Mouse (Mus musculus) embryonic facial prominence, embryonic 14.5 days (tissue): ENCODE measurements at regions not wholly inside any gene's neighbourhood (a gene's known extent, or its start where the extent isn't known, plus 50 kb on each side); places are given as distances from the start of the nearest gene placed in this dataset.

ENCODE experiments used
- ATAC-seq: fragments of 200-750 bp; cut with Nextera tagmentation; 2 replicates; pipeline ENCODE4 v1.8.0; 2017; ENCODE audit warnings: low read depth, moderate number of reproducible peaks, moderate TSS enrichment
- DNase-seq: peaks from one replicate; pipeline ENCODE4 v3.0.0-alpha.2; 2015; ENCODE audit warnings: low spot score
- H3K27ac ChIP-seq: fragments of 300-500 bp; sonication (generic); replicated peaks from 2 replicates; pipeline ENCODE4 v1.5.1; 2014; ENCODE audit warnings: low read depth, mild to moderate bottlenecking, low read length, moderate library complexity
- H3K27me3 ChIP-seq: fragments of 300-500 bp; sonication (generic); replicated peaks from 2 replicates; pipeline ENCODE4 v1.6.1; 2014; ENCODE audit warnings: low read length; ENCODE audit not compliant: control insufficient read depth, insufficient read depth
- H3K36me3 ChIP-seq: fragments of 300-500 bp; sonication (generic); 2 replicates; pipeline ENCODE4 v1.6.1; 2014; ENCODE audit warnings: low read length, mixed read lengths; ENCODE audit not compliant: control insufficient read depth, insufficient read depth
- H3K4me1 ChIP-seq: fragments of 300-500 bp; sonication (generic); 2 replicates; pipeline ENCODE4 v1.6.1; 2014; ENCODE audit warnings: antibody characterized with exemption, low read length; ENCODE audit not compliant: control insufficient read depth, insufficient read depth
- H3K4me2 ChIP-seq: fragments of 300-500 bp; sonication (generic); 2 replicates; pipeline ENCODE4 v1.6.1; 2014; ENCODE audit warnings: low read depth, mild to moderate bottlenecking, low read length, moderate library complexity, mixed read lengths
- H3K4me3 ChIP-seq: fragments of 300-500 bp; sonication (generic); 2 replicates; pipeline ENCODE4 v1.5.1; 2014; ENCODE audit warnings: low read depth, mild to moderate bottlenecking, low read length
- H3K9ac ChIP-seq: fragments of 300-500 bp; sonication (generic); 2 replicates; pipeline ENCODE4 v1.6.1; 2014; ENCODE audit warnings: low read depth, mild to moderate bottlenecking, low read length, moderate library complexity, mixed read lengths
- H3K9me3 ChIP-seq: fragments of 300-500 bp; sonication (generic); 2 replicates; pipeline ENCODE4 v1.6.1; 2016; ENCODE audit warnings: low read length; ENCODE audit not compliant: control insufficient read depth
- WGBS: fragments of 180-500 bp; shearing (Covaris S2); extraction: QIAGEN DNeasy Blood & Tissue Kit; methylation state at CpG from one replicate; pipeline ENCODE4 v1.1.7; 2014; 5-methylcytosine and 5-hydroxymethylcytosine counted together

DNA sequence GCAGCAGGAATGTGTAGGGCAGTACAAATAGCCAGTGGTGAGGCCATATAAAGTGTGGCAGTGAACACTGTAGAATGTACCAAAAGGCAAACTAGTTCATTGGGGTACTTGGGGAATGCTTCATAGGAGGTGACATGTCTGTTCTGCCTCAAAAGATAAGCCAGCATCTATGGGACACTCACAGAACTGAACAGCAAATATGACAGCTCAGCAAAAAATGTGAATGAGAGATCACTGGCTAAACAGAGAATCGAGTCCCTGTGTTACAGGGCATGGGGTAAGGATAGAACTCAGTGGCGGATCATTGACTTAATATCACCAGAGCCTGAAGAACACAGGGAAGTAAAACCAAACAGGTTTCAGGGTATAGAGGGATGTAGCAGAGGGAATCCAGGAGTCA lies 346.1 kb upstream of the Gm765 start:
- WGBS, result 91% methylated on average over 2 of the region's 2 CpGs
- no peak overlapping the region for H3K4me3 ChIP-seq
- H3K27me3 ChIP-seq, result no peaks in the 10 kb centered on the region
- H3K36me3 ChIP-seq, result no peaks in the 10 kb centered on the region
- H3K4me2 ChIP-seq, result no peak overlapping the region
- H3K9me3 ChIP-seq, result no peaks in the 10 kb centered on the region
- no peak overlapping the region for H3K9ac ChIP-seq
- ATAC-seq (no peak), DNase-seq (no peak)
- no peak overlapping the region for H3K27ac ChIP-seq
- H3K4me1 ChIP-seq, result peaks cover 4% of the 10 kb centered on the region; the same call in 1 of the 2 replicates

DNA sequence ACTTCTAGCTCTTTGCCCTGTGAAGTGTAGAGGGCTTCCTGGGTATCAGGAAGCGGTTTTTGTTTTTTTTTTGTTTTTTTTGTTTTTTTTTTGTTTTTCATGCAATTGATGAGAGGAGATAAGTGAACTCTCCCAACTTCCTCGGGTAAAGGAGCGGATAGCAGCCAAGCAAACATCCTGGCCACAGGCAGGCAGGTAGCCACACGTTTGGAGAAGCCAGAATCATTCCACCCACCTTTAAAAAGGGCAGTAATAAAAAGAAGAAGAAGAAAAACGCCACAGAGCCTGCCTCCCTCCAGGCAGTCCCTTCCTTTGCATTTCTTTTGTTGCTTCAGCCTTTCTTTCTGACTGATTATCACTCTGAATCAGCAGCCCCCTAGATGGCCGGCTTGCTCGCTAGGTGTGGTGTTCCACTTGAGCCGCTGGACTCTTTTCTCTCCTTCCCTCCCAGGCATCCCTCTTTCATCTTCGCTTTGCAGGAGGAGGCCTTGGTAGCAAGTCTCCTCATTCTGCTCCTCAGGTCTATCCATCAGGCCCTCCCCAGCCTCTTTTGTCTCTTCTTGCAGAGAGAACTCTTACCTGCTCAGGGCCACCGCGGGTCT lies 323.9 kb upstream of the Gm765 start:
- H3K36me3 ChIP-seq, result no peaks in the 10 kb centered on the region
- WGBS, result 20% methylated on average over 11 of the region's 11 CpGs
- H3K4me1 ChIP-seq, result no peaks in the 10 kb centered on the region
- H3K9ac ChIP-seq, result no peak overlapping the region
- ATAC-seq (no peak), DNase-seq (no peak)
- no peak overlapping the region for H3K4me2 ChIP-seq
- H3K27me3 ChIP-seq, result no peaks in the 10 kb centered on the region
- H3K27ac ChIP-seq, result no peak overlapping the region
- peaks cover 15% of the 10 kb centered on the region; the same call in 1 of the 2 replicates for H3K9me3 ChIP-seq
- H3K4me3 ChIP-seq, result no peak overlapping the region

DNA sequence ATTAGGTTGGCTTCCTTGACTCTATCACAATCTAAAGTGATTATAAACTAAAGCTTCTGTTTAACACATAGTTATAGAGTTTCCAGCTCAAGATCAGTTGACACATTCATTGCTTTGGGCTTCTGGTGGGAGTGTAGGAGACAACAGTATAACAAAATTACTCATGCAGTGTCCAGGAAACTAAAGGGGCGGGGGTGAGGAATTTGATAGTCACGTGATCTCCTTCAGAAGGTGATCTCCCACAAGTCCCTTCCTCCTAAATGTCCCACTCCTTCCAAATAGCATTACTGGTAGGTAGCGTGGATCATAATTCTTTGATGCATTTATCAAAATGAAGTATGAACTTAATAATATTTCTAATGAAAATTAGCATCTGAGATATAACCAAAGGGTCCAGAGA lies 309.3 kb upstream of the Gm765 start:
- H3K9ac ChIP-seq, result no peak overlapping the region
- no peaks in the 10 kb centered on the region for H3K4me1 ChIP-seq
- H3K4me3 ChIP-seq, result no peak overlapping the region
- no peak for DNase-seq
- no peak overlapping the region for H3K27ac ChIP-seq
- no peak overlapping the region for H3K4me2 ChIP-seq
- ATAC-seq, result no peak
- H3K9me3 ChIP-seq, result no peaks in the 10 kb centered on the region
- no peaks in the 10 kb centered on the region for H3K36me3 ChIP-seq
- 85% methylated on average over 3 of the region's 3 CpGs for WGBS
- no peaks in the 10 kb centered on the region for H3K27me3 ChIP-seq

DNA sequence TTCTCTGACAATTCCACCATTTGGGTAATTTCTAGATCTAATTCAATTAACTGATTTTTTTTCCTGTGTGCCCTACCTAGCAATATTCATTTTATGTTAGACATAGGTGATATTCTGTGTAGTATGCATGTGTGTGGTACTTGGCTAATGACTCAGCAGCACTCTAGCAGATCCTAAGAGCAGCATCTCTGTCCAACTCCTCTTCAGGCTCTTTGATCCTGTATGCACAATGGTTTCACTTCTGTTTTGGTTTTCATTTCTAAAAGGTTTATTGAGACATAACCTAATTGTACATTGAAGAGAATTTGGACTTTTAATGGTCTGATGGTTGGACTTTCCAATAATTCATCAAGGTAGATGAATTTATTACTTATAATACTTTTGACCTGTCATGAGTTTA lies 308.8 kb upstream of the Gm765 start:
- H3K9ac ChIP-seq, result no peak overlapping the region
- H3K36me3 ChIP-seq, result no peaks in the 10 kb centered on the region
- H3K27ac ChIP-seq, result no peak overlapping the region
- no peaks in the 10 kb centered on the region for H3K9me3 ChIP-seq
- H3K27me3 ChIP-seq, result no peaks in the 10 kb centered on the region
- no peak overlapping the region for H3K4me2 ChIP-seq
- DNase-seq (no peak), ATAC-seq (no peak)
- no peaks in the 10 kb centered on the region for H3K4me1 ChIP-seq
- no peak overlapping the region for H3K4me3 ChIP-seq

DNA sequence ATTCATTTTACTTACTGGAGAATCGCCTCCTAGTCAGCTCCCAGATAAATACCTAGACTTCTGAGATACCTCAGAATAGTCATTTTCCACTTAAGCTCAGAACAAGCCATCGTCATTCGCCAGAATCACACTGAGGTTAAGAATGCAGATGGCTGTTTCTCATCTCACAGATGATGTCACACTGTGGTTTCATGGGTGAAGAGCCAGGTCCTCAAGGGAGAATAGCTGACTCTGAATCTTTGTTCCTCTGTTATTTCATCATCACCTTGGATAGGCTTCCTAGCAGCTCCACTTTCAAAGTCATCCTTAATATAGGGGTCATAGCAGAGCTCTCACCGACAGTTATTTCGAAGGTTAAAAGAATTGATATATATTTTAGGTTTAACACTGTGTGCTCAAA lies 297.8 kb upstream of the Gm765 start:
- H3K27ac ChIP-seq, result no peak overlapping the region
- no peak overlapping the region for H3K4me3 ChIP-seq
- no peaks in the 10 kb centered on the region for H3K27me3 ChIP-seq
- H3K9ac ChIP-seq, result no peak overlapping the region
- DNase-seq (no peak), ATAC-seq (no peak)
- WGBS, result 86% methylated on average over 5 of the region's 5 CpGs
- no peaks in the 10 kb centered on the region for H3K4me1 ChIP-seq
- no peak overlapping the region for H3K4me2 ChIP-seq
- H3K9me3 ChIP-seq, result no peaks in the 10 kb centered on the region
- H3K36me3 ChIP-seq, result no peaks in the 10 kb centered on the region

DNA sequence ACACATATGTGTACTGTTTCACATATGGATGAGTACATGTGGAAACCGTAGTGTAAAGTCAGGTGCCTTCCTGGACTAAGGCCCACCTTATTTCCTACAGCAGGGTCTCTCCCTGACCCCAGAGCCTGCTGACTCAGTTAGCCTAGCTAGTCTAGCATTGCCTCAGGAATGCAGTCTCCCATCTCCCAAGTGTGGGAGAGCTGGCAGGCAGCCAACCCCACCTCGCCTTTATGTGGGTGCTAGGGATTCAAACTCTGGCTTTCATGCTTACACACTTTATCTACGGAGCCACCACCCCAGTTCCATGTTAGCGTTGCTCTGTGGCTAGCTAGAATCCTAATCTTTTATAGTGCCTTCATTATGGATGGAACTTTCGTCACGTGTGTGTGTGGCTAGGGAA lies 293.3 kb upstream of the Gm765 start:
- Histone ChIP-seq H3K36me3 (no peaks in the 10 kb centered on the region), H3K27me3 (no peaks in the 10 kb centered on the region), H3K4me3 (no peak overlapping the region), H3K4me1 (peaks cover 13% of the 10 kb centered on the region), H3K9me3 (no peaks in the 10 kb centered on the region), H3K4me2 (no peak overlapping the region), H3K27ac (no peak overlapping the region), H3K9ac (no peak overlapping the region)
- WGBS, result 78% methylated on average over 6 of the region's 6 CpGs
- no peak for DNase-seq
- ATAC-seq, result no peak

DNA sequence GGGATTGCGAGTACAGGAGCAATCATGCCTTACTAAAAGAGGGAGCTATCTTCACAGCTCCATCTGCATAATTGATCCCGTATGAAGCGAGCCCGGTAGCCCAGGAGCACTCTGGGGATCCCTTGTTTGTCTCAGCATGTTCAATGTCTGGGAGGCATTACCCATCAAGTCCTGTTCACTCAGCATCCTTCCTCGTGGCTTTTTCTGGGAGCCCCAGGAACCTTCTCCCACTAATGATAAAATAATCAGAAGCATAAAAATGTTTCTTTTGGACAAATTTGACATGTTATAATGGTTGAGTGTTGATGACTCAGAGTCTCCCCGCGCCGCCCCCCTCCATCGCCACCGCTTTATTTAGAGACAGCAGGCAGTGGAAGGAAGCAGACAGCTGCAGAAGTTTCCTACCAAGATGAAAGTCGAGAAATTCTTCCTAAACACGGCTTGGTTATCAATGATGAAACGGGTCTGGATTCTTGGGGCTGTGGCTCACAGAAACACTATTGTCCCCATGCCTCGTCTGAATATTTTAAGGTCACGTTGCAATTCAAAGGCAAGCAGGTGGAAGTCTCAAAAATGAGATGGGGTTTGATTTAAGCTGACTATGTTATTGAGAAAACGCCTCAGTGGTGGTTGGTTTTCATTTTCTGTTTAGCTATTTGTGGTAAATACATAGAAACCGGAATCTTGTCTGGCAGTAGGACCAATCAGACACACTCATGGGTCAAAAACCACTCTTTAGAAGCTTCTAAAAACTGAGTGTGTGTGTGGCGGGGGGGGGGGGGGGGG lies 289.9 kb upstream of the Gm765 start:
- no peaks in the 10 kb centered on the region for H3K36me3 ChIP-seq
- H3K4me2 ChIP-seq, result peak overlapping the region; percentile 46
- H3K27me3 ChIP-seq, result no peaks in the 10 kb centered on the region
- 9% methylated on average over 17 of the region's 18 CpGs for WGBS
- H3K27ac ChIP-seq, result no peak overlapping the region
- peak overlapping the region; percentile 7; the same call in 1 of the 2 replicates for H3K4me3 ChIP-seq
- H3K9ac ChIP-seq, result 0 out of 2 replicates have a peak overlapping the region, but pooled peaks have one; percentile 3
- no peaks in the 10 kb centered on the region for H3K9me3 ChIP-seq
- ATAC-seq, result 0 out of 2 replicates have a peak, but pooled peaks have one; percentile 41
- peak; percentile 59 for DNase-seq
- H3K4me1 ChIP-seq, result peaks cover 13% of the 10 kb centered on the region

DNA sequence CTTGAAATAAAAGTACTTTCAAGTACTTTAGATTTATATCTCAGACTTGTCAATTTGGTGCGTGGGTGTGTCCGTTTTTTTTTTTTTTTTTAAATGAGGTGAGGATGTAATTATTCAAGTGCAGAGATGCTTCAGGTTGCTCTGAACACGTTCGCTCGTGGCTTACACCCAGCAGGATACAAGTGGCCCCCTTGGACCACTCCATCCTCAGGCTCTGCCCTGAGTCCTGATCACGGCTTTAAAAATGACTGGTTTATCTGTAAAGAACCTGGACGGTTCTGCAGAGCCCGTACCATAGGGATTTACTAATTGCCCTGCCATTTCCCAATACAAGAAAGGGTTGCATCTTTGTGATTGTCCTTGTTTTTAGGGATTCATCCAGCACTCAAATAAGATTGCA lies 288.7 kb upstream of the Gm765 start:
- H3K4me3 ChIP-seq, result no peak overlapping the region
- no peaks in the 10 kb centered on the region for H3K36me3 ChIP-seq
- no peak for ATAC-seq
- no peak overlapping the region for H3K9ac ChIP-seq
- H3K27me3 ChIP-seq, result no peaks in the 10 kb centered on the region
- peaks cover 13% of the 10 kb centered on the region for H3K4me1 ChIP-seq
- H3K4me2 ChIP-seq, result no peak overlapping the region
- H3K27ac ChIP-seq, result no peak overlapping the region
- WGBS, result 62% methylated on average over 8 of the region's 8 CpGs
- H3K9me3 ChIP-seq, result no peaks in the 10 kb centered on the region
- no peak for DNase-seq

DNA sequence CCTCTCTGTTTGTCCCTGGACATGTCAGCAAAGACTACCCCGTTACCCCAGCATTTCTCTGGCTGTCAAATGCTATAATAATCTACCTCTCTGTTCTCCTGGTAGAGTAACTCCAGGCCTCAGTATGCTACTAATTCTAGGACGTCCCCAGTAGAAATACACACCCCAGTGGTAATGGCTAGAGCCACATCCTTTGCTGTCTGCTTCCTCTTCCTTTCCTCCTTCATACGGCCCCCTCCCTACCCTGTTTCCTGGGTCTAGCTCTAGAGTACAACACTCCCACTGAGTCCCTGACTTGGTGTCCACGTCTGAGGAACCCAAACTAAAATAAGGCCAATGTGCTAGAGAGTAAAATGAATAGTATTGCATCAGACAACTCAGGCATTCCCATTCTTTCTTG lies 287.1 kb upstream of the Gm765 start:
- Histone ChIP-seq H3K9ac (no peak overlapping the region), H3K27ac (no peak overlapping the region), H3K4me2 (no peak overlapping the region), H3K4me1 (peaks cover 13% of the 10 kb centered on the region), H3K27me3 (no peaks in the 10 kb centered on the region), H3K36me3 (no peaks in the 10 kb centered on the region), H3K4me3 (no peak overlapping the region), H3K9me3 (no peaks in the 10 kb centered on the region)
- DNase-seq (no peak), ATAC-seq (no peak)
- WGBS, result 68% methylated on average over 4 of the region's 4 CpGs
